9 mouse cellular contexts compared by ENCODE assay signal in genomic region chr14:119123582-119123981, GRCm38 (mm10). TPM values are rescaled to one million over a fixed set of nuclear protein-coding genes. Genes with fewer than 3 reads are reported as not detected.
A peak's percentile ranks its signal among the peaks of the same experiment; 100 is the strongest.
DNase-seq lines count a peak whose midpoint lies in the region; ATAC-seq and TF ChIP-seq lines count a peak whose summit lies in the region.
"Had no signal": no experiment of that assay in that cellular context is flagged by ENCODE, and none has a peak within 500 bp of the region (broad histone marks: within the 10 kb centered on the region; RNA-seq: fewer than 3 reads in every experiment).

No protein-coding gene starts in this region.

- H3K27ac ChIP-seq in cortical plate, adult 2 months (ENCODE audit: insufficient read depth, low read length): no peak overlapping the region
- H3K27ac ChIP-seq in hindbrain, embryonic 11.5 days (ENCODE audit: low read depth, low read length): no peak overlapping the region
- peak overlapping the region; percentile 61; the same call in 1 of the 2 replicates for H3K27ac ChIP-seq in midbrain, embryonic 10.5 days (replicated peaks)

- H3K4me2 ChIP-seq in hindbrain, embryonic 11.5 days (replicated peaks; ENCODE audit: low read depth, low read length): peak overlapping the region; percentile 33

- H3K36me3 ChIP-seq in hindbrain, embryonic 11.5 days (ENCODE audit: control insufficient read depth, insufficient read depth, low read length): no peaks in the 10 kb centered on the region
- no peaks in the 10 kb centered on the region for H3K36me3 ChIP-seq in midbrain, embryonic 10.5 days

- no peak for TF ChIP-seq POLR2A in cortical plate, adult 2 months (IDR thresholded peaks at IDR 0.05; ENCODE audit: extremely low read depth, insufficient read depth, low read length)

- peak; percentile 41 for DNase-seq in heart, adult 11 months
- DNase-seq in heart, adult 18-20 months: no peak
- DNase-seq in hindbrain, embryonic 11.5 days (ENCODE audit: low spot score): peak; percentile 41
- DNase-seq in midbrain, embryonic 10.5 days (ENCODE audit: low spot score): peak; percentile 19
- DNase-seq in thymus, postnatal 4 days: no peak
- no peak for DNase-seq in right cerebral cortex, postnatal 14 days
- DNase-seq: gastrocnemius, postnatal 25 days had no signal

- no peak for TF ChIP-seq CTCF in cortical plate, adult 2 months (IDR thresholded peaks at IDR 0.05; ENCODE audit: extremely low read depth, insufficient read depth, low read length)

- H3K9me3 ChIP-seq in hindbrain, embryonic 11.5 days (ENCODE audit: control insufficient read depth, low read length): no peaks in the 10 kb centered on the region
- no peaks in the 10 kb centered on the region for H3K9me3 ChIP-seq in midbrain, embryonic 10.5 days (replicated peaks)

- H3K27me3 ChIP-seq in hindbrain, embryonic 11.5 days (ENCODE audit: control insufficient read depth, insufficient read depth, low read length): peaks cover 8% of the 10 kb centered on the region; the same call in 1 of the 2 replicates
- H3K27me3 ChIP-seq in midbrain, embryonic 10.5 days (ENCODE audit: low read depth, poor library complexity, severe bottlenecking): peaks cover 31% of the 10 kb centered on the region

- 10% methylated on average over 12 of the region's 12 CpGs for WGBS in hindbrain, embryonic 11.5 days
- 3% methylated on average over 12 of the region's 12 CpGs for WGBS in midbrain, embryonic 10.5 days

- ATAC-seq in hindbrain, embryonic 11.5 days (ENCODE audit: low FRiP score): peak; percentile 29; the same call in 1 of the 2 replicates
- no peak for ATAC-seq in erythroid progenitor cell, adult 5-6 weeks (replicated peaks; ENCODE audit: low FRiP score, poor library complexity, severe bottlenecking)

- no peak overlapping the region for H3K9ac ChIP-seq in hindbrain, embryonic 11.5 days (ENCODE audit: low read depth, low read length)

- H3K4me3 ChIP-seq in cortical plate, adult 2 months (ENCODE audit: insufficient read depth, low read length): peak overlapping the region; percentile 19; the same call in 1 of the 2 replicates
- H3K4me3 ChIP-seq in hindbrain, embryonic 11.5 days (ENCODE audit: low read depth, low read length): peak overlapping the region; percentile 26
- H3K4me3 ChIP-seq in midbrain, embryonic 10.5 days: peak overlapping the region; percentile 54

- no peaks in the 10 kb centered on the region for H3K4me1 ChIP-seq in cortical plate, adult 2 months (ENCODE audit: control insufficient read depth, insufficient read depth, low read length)
- H3K4me1 ChIP-seq in hindbrain, embryonic 11.5 days (replicated peaks; ENCODE audit: control insufficient read depth, insufficient read depth, low read length): no peaks in the 10 kb centered on the region
- H3K4me1 ChIP-seq in midbrain, embryonic 10.5 days: peaks cover 18% of the 10 kb centered on the region

RNA-seq across cellular contexts. Expression of gene Hs6st3, which starts 14.6 kb away (rescaled TPM):
- total RNA-seq in heart, adult 18-20 months (2021): not detected
- 16.9 and 17.6 TPM in 2 replicates for polyA plus RNA-seq in cortical plate, adult 2 months (2012; rRNA removed)
- 0.33 and 0.57 TPM in 2 replicates for polyA plus RNA-seq in hindbrain, embryonic 11.5 days (2014; fragmentation: Nextera tagmentation; extraction: Ambion mirVana)
- not detected in 2 replicates for polyA plus RNA-seq in midbrain, embryonic 10.5 days (2016; fragmentation: Nextera tagmentation; extraction: Ambion mirVana)
- total RNA-seq in erythroid progenitor cell, adult 5-6 weeks (2015; ENCODE audit: low replicate concordance): not detected in 2 replicates
- total RNA-seq in erythroid progenitor cell, adult 5-6 weeks (2017; ENCODE audit: low replicate concordance): not detected in 2 replicates
- total RNA-seq: gastrocnemius, postnatal 25 days had no signal

RNA-seq across cellular contexts. Expression of gene Uggt2, which starts 24.4 kb away (rescaled TPM):
- 1 to 10 TPM; 7.4 to 8.0 TPM for total RNA-seq in heart, adult 18-20 months (2021)
- 48.1 and 60.1 TPM in 2 replicates for polyA plus RNA-seq in cortical plate, adult 2 months (2012; rRNA removed)
- polyA plus RNA-seq in hindbrain, embryonic 11.5 days (2014; fragmentation: Nextera tagmentation; extraction: Ambion mirVana): 17.2 and 21.9 TPM in 2 replicates
- 13.2 and 14.2 TPM in 2 replicates for polyA plus RNA-seq in midbrain, embryonic 10.5 days (2016; fragmentation: Nextera tagmentation; extraction: Ambion mirVana)
- total RNA-seq in erythroid progenitor cell, adult 5-6 weeks (2015; ENCODE audit: low replicate concordance): 1.1 TPM in 1 of 2 replicates, not detected in the other
- not detected in 2 replicates for total RNA-seq in erythroid progenitor cell, adult 5-6 weeks (2017; ENCODE audit: low replicate concordance)

Comparison
In these comparisons a context has a peak if more than half of its experiments do, and no peak if none do; other contexts are left out.
1. DNase-seq: peak in heart, adult 11 months (single experiment), hindbrain, embryonic 11.5 days (single experiment) and midbrain, embryonic 10.5 days (single experiment); none in heart, adult 18-20 months (0 of 2), thymus, postnatal 4 days (single experiment) and right cerebral cortex, postnatal 14 days (single experiment).
2. RNA of gene Hs6st3, which starts 14.6 kb away (polyA plus RNA-seq): 16.9 to 17.6 TPM in cortical plate, adult 2 months; 0.33 to 0.57 TPM in hindbrain, embryonic 11.5 days and not detected in midbrain, embryonic 10.5 days; every median in the first group is over 10 times any median in the second.
3. Peak in every context shown above with its lines, with median percentiles within 50 percentile points of each other: H3K4me3 ChIP-seq.